Mouse (Mus musculus) MEL (cell line): Measurements from ENCODE around the gene Rbfox2.

Experiments used
- CHD2 ChIP-seq: IDR thresholded peaks from 2 replicates; pipeline ENCODE4 v1.6.1; 2011; ENCODE audit warnings: low read length, improper control_type of control experiment
- EP300 ChIP-seq, 2 experiments: IDR thresholded peaks; 2 replicates each; pipeline ENCODE4 v1.6.1; 2011; ENCODE audit warnings: improper control_type of control experiment in 2 of 2, low read length in 2 of 2, low read depth in 1 of 2, mild to moderate bottlenecking in 1 of 2
- MXI1 ChIP-seq: IDR thresholded peaks from 2 replicates; pipeline ENCODE4 v1.6.1; 2011; ENCODE audit warnings: mild to moderate bottlenecking, low read depth, low read length, improper control_type of control experiment
- POLR2A ChIP-seq, 2 experiments: IDR thresholded peaks; 2 replicates each; pipeline ENCODE4 v1.6.1; 2011 to 2012; ENCODE audit warnings: low read length in 2 of 2, mild to moderate bottlenecking in 2 of 2, control low read depth in 1 of 2, improper control_type of control experiment in 1 of 2, low read depth in 1 of 2, moderate library complexity in 1 of 2; ENCODE audit not compliant: control insufficient read depth in 1 of 2, insufficient read depth in 1 of 2, poor library complexity in 1 of 2
- TBP ChIP-seq: IDR thresholded peaks from 2 replicates; pipeline ENCODE4 v1.8.0; 2011; ENCODE audit warnings: low read depth, low read length, improper control_type of control experiment
- UBTF ChIP-seq: IDR thresholded peaks from 2 replicates; pipeline ENCODE4 v1.6.1; 2012; ENCODE audit warnings: low read depth, mild to moderate bottlenecking, inconsistent platforms, low read length, improper control_type of control experiment, moderate library complexity, borderline replicate concordance; ENCODE audit not compliant: insufficient read depth

- TF ChIP-seq UBTF (no peak), TBP (no peak), POLR2A (IDR thresholded peaks at IDR 0.05; ENCODE audit: control insufficient read depth in 1 of 2, insufficient read depth in 1 of 2, low read depth in 1 of 2, low read length in 2 of 2, poor library complexity in 1 of 2) (no peak), MXI1 (no peak), EP300 (IDR thresholded peaks at IDR 0.05; ENCODE audit: low read depth in 1 of 2, low read length in 2 of 2) (no peak), CHD2 (no peak)
Measured at GRCm38 (mm10) chr15:77154248-77154785, 152.5 kb downstream of the Rbfox2 start.
